Mouse (Mus musculus): ENCODE measurements around the gene Gm45837. TPM values are rescaled to one million over a fixed set of nuclear protein-coding genes. Genes with fewer than 3 reads are reported as not detected.

The Gm45837 gene
- polyA plus RNA-seq, 1 experiment, result not detected

GRCm38 (mm10) chr7:101454479-101454878 lies 43.8 kb downstream of the Gm45837 start:
- 27% methylated on average over 9 of the region's 9 CpGs for WGBS

GRCm38 (mm10) chr7:101455141-101455540 lies 44.5 kb downstream of the Gm45837 start:
- H3K36me3 ChIP-seq (ENCODE audit: control insufficient read depth, insufficient read depth, low read length), result no peaks in the 10 kb centered on the region
- DNase-seq, result no peak
- H3K27me3 ChIP-seq (ENCODE audit: control insufficient read depth, insufficient read depth, low read length), result no peaks in the 10 kb centered on the region; the same call in 1 of the 2 replicates
- WGBS, result 81% methylated on average over 6 of the region's 6 CpGs
- peaks cover 28% of the 10 kb centered on the region for H3K4me1 ChIP-seq (replicated peaks; ENCODE audit: control insufficient read depth, insufficient read depth, low read length)
- H3K27ac ChIP-seq (ENCODE audit: control insufficient read depth, insufficient read depth, low read length), result no peak overlapping the region
- H3K4me3 ChIP-seq (ENCODE audit: control insufficient read depth, insufficient read depth, low read length), result no peak overlapping the region
- no peak for TF ChIP-seq POLR2A (IDR thresholded peaks at IDR 0.05; ENCODE audit: control insufficient read depth, extremely low read depth, insufficient read depth, low read length, poor library complexity)
- no peak for TF ChIP-seq CTCF (IDR thresholded peaks at IDR 0.05; ENCODE audit: borderline replicate concordance, control insufficient read depth, extremely low read depth, insufficient read depth, low read length, poor library complexity)

More at GRCm38 (mm10) chr7:101454479-101454878, 43.8 kb downstream of the Gm45837 start:
- Histone ChIP-seq H3K27ac (ENCODE audit: control insufficient read depth, insufficient read depth, low read length) (no peak overlapping the region), H3K27me3 (ENCODE audit: control insufficient read depth, insufficient read depth, low read length) (no peaks in the 10 kb centered on the region; the same call in 1 of the 2 replicates), H3K4me3 (ENCODE audit: control insufficient read depth, insufficient read depth, low read length) (no peak overlapping the region), H3K4me1 (replicated peaks; ENCODE audit: control insufficient read depth, insufficient read depth, low read length) (peaks cover 28% of the 10 kb centered on the region), H3K36me3 (ENCODE audit: control insufficient read depth, insufficient read depth, low read length) (no peaks in the 10 kb centered on the region)
- TF ChIP-seq CTCF (IDR thresholded peaks at IDR 0.05; ENCODE audit: borderline replicate concordance, control insufficient read depth, extremely low read depth, insufficient read depth, low read length, poor library complexity), result no peak
- TF ChIP-seq POLR2A (IDR thresholded peaks at IDR 0.05; ENCODE audit: control insufficient read depth, extremely low read depth, insufficient read depth, low read length, poor library complexity), result no peak
- DNase-seq, result no peak

DNA sequence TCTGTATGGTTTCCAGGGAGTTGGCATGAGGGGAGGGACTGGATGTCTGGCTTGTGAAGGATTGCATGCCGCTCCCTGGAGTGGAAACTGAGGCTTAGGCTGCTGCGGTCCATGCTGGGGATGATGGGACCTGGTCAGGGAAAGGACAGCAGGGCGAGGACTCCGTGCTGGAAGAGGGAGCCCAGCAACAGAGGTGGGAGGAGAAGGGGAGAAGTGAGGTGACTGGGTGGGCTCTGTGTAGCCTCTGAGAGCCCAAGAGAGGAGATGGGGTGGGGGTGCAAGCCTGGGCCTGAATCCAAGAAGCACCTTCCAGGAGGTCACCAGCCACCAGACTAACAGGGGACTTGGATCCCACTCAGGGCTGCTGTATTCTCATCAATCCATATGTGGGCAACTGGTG lies 45.6 kb downstream of the Gm45837 start:
- WGBS, result 93% methylated on average over 4 of the region's 4 CpGs
- H3K4me3 ChIP-seq (ENCODE audit: control insufficient read depth, insufficient read depth, low read length), result no peak overlapping the region
- H3K27ac ChIP-seq (ENCODE audit: control insufficient read depth, insufficient read depth, low read length), result no peak overlapping the region
- H3K36me3 ChIP-seq (ENCODE audit: control insufficient read depth, insufficient read depth, low read length), result no peaks in the 10 kb centered on the region
- no peak for TF ChIP-seq POLR2A (IDR thresholded peaks at IDR 0.05; ENCODE audit: control insufficient read depth, extremely low read depth, insufficient read depth, low read length, poor library complexity)
- TF ChIP-seq CTCF (IDR thresholded peaks at IDR 0.05; ENCODE audit: borderline replicate concordance, control insufficient read depth, extremely low read depth, insufficient read depth, low read length, poor library complexity), result no peak
- no peaks in the 10 kb centered on the region; the same call in 1 of the 2 replicates for H3K27me3 ChIP-seq (ENCODE audit: control insufficient read depth, insufficient read depth, low read length)
- peaks cover 28% of the 10 kb centered on the region for H3K4me1 ChIP-seq (replicated peaks; ENCODE audit: control insufficient read depth, insufficient read depth, low read length)
- no peak for DNase-seq

- no peak for DNase-seq
- Histone ChIP-seq H3K4me3 (ENCODE audit: control insufficient read depth, insufficient read depth, low read length) (no peak overlapping the region), H3K4me1 (replicated peaks; ENCODE audit: control insufficient read depth, insufficient read depth, low read length) (peaks cover 28% of the 10 kb centered on the region), H3K27ac (ENCODE audit: control insufficient read depth, insufficient read depth, low read length) (no peak overlapping the region), H3K36me3 (ENCODE audit: control insufficient read depth, insufficient read depth, low read length) (no peaks in the 10 kb centered on the region), H3K27me3 (ENCODE audit: control insufficient read depth, insufficient read depth, low read length) (no peaks in the 10 kb centered on the region; the same call in 1 of the 2 replicates)
- TF ChIP-seq CTCF (IDR thresholded peaks at IDR 0.05; ENCODE audit: borderline replicate concordance, control insufficient read depth, extremely low read depth, insufficient read depth, low read length, poor library complexity) (no peak), POLR2A (IDR thresholded peaks at IDR 0.05; ENCODE audit: control insufficient read depth, extremely low read depth, insufficient read depth, low read length, poor library complexity) (no peak)
- WGBS, result 24% methylated on average over 5 of the region's 5 CpGs
Measured at GRCm38 (mm10) chr7:101456789-101457188, 46.1 kb downstream of the Gm45837 start.

- no peak for DNase-seq
- Histone ChIP-seq H3K36me3 (ENCODE audit: control insufficient read depth, insufficient read depth, low read length) (no peaks in the 10 kb centered on the region), H3K4me3 (ENCODE audit: control insufficient read depth, insufficient read depth, low read length) (no peak overlapping the region), H3K27me3 (ENCODE audit: control insufficient read depth, insufficient read depth, low read length) (no peaks in the 10 kb centered on the region; the same call in 1 of the 2 replicates), H3K4me1 (replicated peaks; ENCODE audit: control insufficient read depth, insufficient read depth, low read length) (peaks cover 33% of the 10 kb centered on the region), H3K27ac (ENCODE audit: control insufficient read depth, insufficient read depth, low read length) (no peak overlapping the region)
- WGBS, result 89% methylated on average over 5 of the region's 5 CpGs
- no peak for TF ChIP-seq POLR2A (IDR thresholded peaks at IDR 0.05; ENCODE audit: control insufficient read depth, extremely low read depth, insufficient read depth, low read length, poor library complexity)
- TF ChIP-seq CTCF (IDR thresholded peaks at IDR 0.05; ENCODE audit: borderline replicate concordance, control insufficient read depth, extremely low read depth, insufficient read depth, low read length, poor library complexity), result no peak
Measured at GRCm38 (mm10) chr7:101457283-101457682, 46.6 kb downstream of the Gm45837 start.

DNA sequence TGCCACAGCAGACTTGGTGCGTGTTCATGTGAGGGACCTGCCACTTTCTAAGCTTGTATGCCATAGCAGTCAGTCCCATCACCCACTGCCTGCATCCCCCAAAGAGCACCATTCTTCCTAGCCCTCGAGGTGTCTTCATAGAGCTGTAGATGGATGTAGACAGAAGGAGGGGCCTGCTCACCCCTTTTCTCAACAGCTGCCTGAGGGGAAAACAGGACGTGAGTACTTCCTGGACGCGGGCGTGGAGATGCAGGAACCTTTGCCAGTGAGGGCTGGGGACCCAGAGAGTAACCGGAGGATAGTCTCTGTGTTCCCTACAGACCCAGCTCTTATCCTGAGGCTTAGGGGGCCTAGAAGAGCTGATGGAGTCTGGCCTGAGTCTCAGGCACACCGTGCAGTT lies 47.1 kb downstream of the Gm45837 start:
- Histone ChIP-seq H3K4me1 (replicated peaks; ENCODE audit: control insufficient read depth, insufficient read depth, low read length) (peaks cover 39% of the 10 kb centered on the region), H3K36me3 (ENCODE audit: control insufficient read depth, insufficient read depth, low read length) (no peaks in the 10 kb centered on the region), H3K27me3 (ENCODE audit: control insufficient read depth, insufficient read depth, low read length) (no peaks in the 10 kb centered on the region), H3K4me3 (ENCODE audit: control insufficient read depth, insufficient read depth, low read length) (no peak overlapping the region), H3K27ac (ENCODE audit: control insufficient read depth, insufficient read depth, low read length) (no peak overlapping the region)
- WGBS, result 15% methylated on average over 8 of the region's 8 CpGs
- TF ChIP-seq CTCF (IDR thresholded peaks at IDR 0.05; ENCODE audit: borderline replicate concordance, control insufficient read depth, extremely low read depth, insufficient read depth, low read length, poor library complexity) (no peak), POLR2A (IDR thresholded peaks at IDR 0.05; ENCODE audit: control insufficient read depth, extremely low read depth, insufficient read depth, low read length, poor library complexity) (no peak)
- peak; percentile 29 for DNase-seq

DNA sequence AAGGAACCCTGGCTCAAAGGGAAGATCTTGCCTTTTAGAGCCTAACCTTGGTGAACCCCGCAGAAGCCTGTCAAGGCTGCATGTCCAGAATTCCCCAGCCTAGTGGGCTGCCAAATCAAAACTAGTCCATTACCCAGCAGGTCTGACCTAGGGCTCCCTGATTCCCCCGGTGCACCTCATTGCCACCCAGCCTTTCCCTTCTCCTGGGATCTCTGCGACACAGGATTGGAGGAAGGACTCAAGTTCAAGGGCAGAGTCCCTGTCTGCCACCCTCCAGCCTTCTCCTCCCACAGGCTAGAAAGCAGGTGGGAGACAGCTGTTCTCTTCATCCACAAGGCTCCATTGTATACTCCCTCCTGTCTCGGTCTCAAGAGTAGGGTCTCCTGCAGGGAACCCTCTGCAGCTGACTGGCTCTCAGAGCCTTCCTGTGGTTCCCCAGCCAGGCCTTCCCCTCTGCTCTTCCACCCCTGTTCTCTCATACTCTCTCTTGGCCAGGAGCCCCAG lies 47.6 kb downstream of the Gm45837 start:
- Histone ChIP-seq H3K36me3 (ENCODE audit: control insufficient read depth, insufficient read depth, low read length) (no peaks in the 10 kb centered on the region), H3K27me3 (ENCODE audit: control insufficient read depth, insufficient read depth, low read length) (no peaks in the 10 kb centered on the region), H3K4me3 (ENCODE audit: control insufficient read depth, insufficient read depth, low read length) (no peak overlapping the region), H3K4me1 (replicated peaks; ENCODE audit: control insufficient read depth, insufficient read depth, low read length) (peaks cover 39% of the 10 kb centered on the region), H3K27ac (ENCODE audit: control insufficient read depth, insufficient read depth, low read length) (no peak overlapping the region)
- no peak for DNase-seq
- TF ChIP-seq CTCF (IDR thresholded peaks at IDR 0.05; ENCODE audit: borderline replicate concordance, control insufficient read depth, extremely low read depth, insufficient read depth, low read length, poor library complexity) (no peak), POLR2A (IDR thresholded peaks at IDR 0.05; ENCODE audit: control insufficient read depth, extremely low read depth, insufficient read depth, low read length, poor library complexity) (no peak)
- WGBS, result 82% methylated on average over 4 of the region's 4 CpGs
